Mouse (Mus musculus) liver, embryonic 14.5 days (tissue): Measurements from ENCODE around the gene Cpa5.

Source experiments
- CTCF ChIP-seq: IDR thresholded peaks from 2 replicates; pipeline ENCODE4 v1.5.1; 2016; ENCODE audit warnings: antibody characterized with exemption, low read depth, control low read depth
- EP300 ChIP-seq: IDR thresholded peaks from 2 replicates; pipeline ENCODE4 v1.6.1; 2016; ENCODE audit warnings: antibody characterized with exemption, low read depth

- TF ChIP-seq CTCF (no peak), EP300 (no peak)
Measured at GRCm38 (mm10) chr6:30680442-30680841, 69.6 kb downstream of the Cpa5 start.
